Mouse (Mus musculus) kidney, adult 11 months (tissue): ENCODE measurements at regions not wholly inside any gene's neighbourhood (a gene's known extent, or its start where the extent isn't known, plus 50 kb on each side); places are given as distances from the start of the nearest gene placed in this dataset.
A peak's percentile ranks its signal among the peaks of the same experiment; 100 is the strongest.

Experiments used
- DNase-seq: peaks from one replicate; pipeline ENCODE4 v3.0.0; 2022

GRCm38 (mm10) chr7:138493661-138494060 is 96.1 kb upstream of the Tcerg1l start:
- peak; percentile 44 for DNase-seq

GRCm38 (mm10) chr7:138492261-138492660 is 94.7 kb upstream of the Tcerg1l start:
- no peak for DNase-seq

- DNase-seq: no peak
These were observed 91.9 kb upstream of the Tcerg1l start for GRCm38 (mm10) chr7:138489471-138489870.

- peak; percentile 34 for DNase-seq
These were observed 90.7 kb upstream of the Tcerg1l start for GRCm38 (mm10) chr7:138488201-138488720.

- peak; percentile 62 for DNase-seq
These were observed 75.4 kb upstream of the Tcerg1l start for GRCm38 (mm10) chr7:138472891-138473455.

GRCm38 (mm10) chr7:138472371-138472770 is 74.8 kb upstream of the Tcerg1l start:
- DNase-seq: no peak

GRCm38 (mm10) chr7:138469211-138469610 is 71.7 kb upstream of the Tcerg1l start:
- no peak for DNase-seq

- no peak for DNase-seq
These were observed 70.9 kb upstream of the Tcerg1l start for GRCm38 (mm10) chr7:138468436-138468835.

GRCm38 (mm10) chr7:138467981-138468380 is 70.5 kb upstream of the Tcerg1l start:
- no peak for DNase-seq

- DNase-seq: no peak
These were observed 69.9 kb upstream of the Tcerg1l start for GRCm38 (mm10) chr7:138467386-138467785.

GRCm38 (mm10) chr7:138457964-138458363 is 60.4 kb upstream of the Tcerg1l start:
- DNase-seq: no peak

- no peak for DNase-seq
These were observed 57.8 kb upstream of the Tcerg1l start for GRCm38 (mm10) chr7:138455371-138455770.

GRCm38 (mm10) chr7:138454498-138455225 is 57.1 kb upstream of the Tcerg1l start:
- DNase-seq: peak; percentile 26

GRCm38 (mm10) chr7:138451321-138451720 is 53.8 kb upstream of the Tcerg1l start:
- no peak for DNase-seq

- DNase-seq: no peak
These were observed 51.0 kb upstream of the Tcerg1l start for GRCm38 (mm10) chr7:138448519-138448918.
